Mouse (Mus musculus): ENCODE results near the gene Nadk2.

DNA sequence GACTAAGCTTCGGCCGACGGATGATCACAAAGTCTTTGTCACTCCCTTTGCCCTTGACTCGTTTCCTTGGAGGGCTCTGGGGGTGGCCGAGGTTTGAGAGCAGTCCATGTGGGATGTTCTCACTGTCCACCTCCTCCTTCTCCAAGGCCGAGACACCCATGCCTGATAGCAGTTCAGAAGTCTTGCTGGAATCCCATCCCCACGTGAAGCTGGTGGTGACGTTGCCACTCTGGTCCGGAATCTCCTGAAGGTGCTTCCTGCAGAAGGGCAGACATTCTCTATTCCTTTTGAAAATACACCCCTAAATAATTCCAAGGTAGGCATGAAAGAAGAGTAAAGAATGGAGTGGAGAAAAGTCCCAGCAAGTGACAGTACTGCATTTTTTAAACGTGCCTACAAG lies 68.4 kb downstream of the Nadk2 start:
- no peak for TF ChIP-seq GATA1 (IDR thresholded peaks at IDR 0.05; ENCODE audit: low read length)
- TF ChIP-seq TAL1 (IDR thresholded peaks at IDR 0.05; ENCODE audit: low read length) = no peak
